Mouse (Mus musculus): Measurements from ENCODE around the gene Sfmbt1. TPM values are rescaled to one million over a fixed set of nuclear protein-coding genes. Genes with fewer than 3 reads are reported as not detected.

Gene Sfmbt1
- polyA plus RNA-seq, 1 experiment: 8.2 TPM

GRCm38 (mm10) chr14:30743891-30744290, 29.2 kb downstream of the Sfmbt1 start:
- Histone ChIP-seq H3K4me3 (ENCODE audit: insufficient read depth, low read depth, low read length) (no peak overlapping the region), H3K27ac (replicated peaks; ENCODE audit: low read depth, low read length) (no peak overlapping the region), H3K4me1 (ENCODE audit: control insufficient read depth, insufficient read depth, insufficient read length, low read length) (peaks cover 3% of the 10 kb centered on the region; the same call in 1 of the 2 replicates)

- no peak overlapping the region for H3K4me3 ChIP-seq (ENCODE audit: insufficient read depth, low read depth, low read length)
- H3K27ac ChIP-seq (replicated peaks; ENCODE audit: low read depth, low read length): no peak overlapping the region
- H3K4me1 ChIP-seq (ENCODE audit: control insufficient read depth, insufficient read depth, insufficient read length, low read length): no peaks in the 10 kb centered on the region
Observed at GRCm38 (mm10) chr14:30746160-30746559, 31.5 kb downstream of the Sfmbt1 start.

GRCm38 (mm10) chr14:30757239-30757638, 42.6 kb downstream of the Sfmbt1 start:
- H3K4me1 ChIP-seq (ENCODE audit: control insufficient read depth, insufficient read depth, insufficient read length, low read length): peaks cover 4% of the 10 kb centered on the region; the same call in 1 of the 2 replicates
- no peak overlapping the region for H3K4me3 ChIP-seq (ENCODE audit: insufficient read depth, low read depth, low read length)
- no peak overlapping the region for H3K27ac ChIP-seq (replicated peaks; ENCODE audit: low read depth, low read length)

GRCm38 (mm10) chr14:30761211-30761610, 46.6 kb downstream of the Sfmbt1 start:
- Histone ChIP-seq H3K4me1 (ENCODE audit: control insufficient read depth, insufficient read depth, insufficient read length, low read length) (peaks cover 4% of the 10 kb centered on the region), H3K4me3 (ENCODE audit: insufficient read depth, low read depth, low read length) (no peak overlapping the region), H3K27ac (replicated peaks; ENCODE audit: low read depth, low read length) (no peak overlapping the region)

- Histone ChIP-seq H3K27ac (replicated peaks; ENCODE audit: low read depth, low read length) (no peak overlapping the region), H3K4me3 (ENCODE audit: insufficient read depth, low read depth, low read length) (no peak overlapping the region), H3K4me1 (ENCODE audit: control insufficient read depth, insufficient read depth, insufficient read length, low read length) (peaks cover 4% of the 10 kb centered on the region)
Observed at GRCm38 (mm10) chr14:30762131-30762903, 47.7 kb downstream of the Sfmbt1 start.

- 0 out of 2 replicates have a peak overlapping the region, but pooled peaks have one; percentile 17 for H3K27ac ChIP-seq (replicated peaks; ENCODE audit: low read depth, low read length)
- H3K4me1 ChIP-seq (ENCODE audit: control insufficient read depth, insufficient read depth, insufficient read length, low read length): peaks cover 4% of the 10 kb centered on the region
- H3K4me3 ChIP-seq (ENCODE audit: insufficient read depth, low read depth, low read length): no peak overlapping the region
Observed at GRCm38 (mm10) chr14:30762904-30763568, 48.4 kb downstream of the Sfmbt1 start.

GRCm38 (mm10) chr14:30784614-30785013, 70.0 kb downstream of the Sfmbt1 start:
- no peak overlapping the region for H3K4me3 ChIP-seq (ENCODE audit: insufficient read depth, low read depth, low read length)
- no peak overlapping the region for H3K27ac ChIP-seq (replicated peaks; ENCODE audit: low read depth, low read length)
- H3K4me1 ChIP-seq (ENCODE audit: control insufficient read depth, insufficient read depth, insufficient read length, low read length): no peaks in the 10 kb centered on the region; the same call in 1 of the 2 replicates

- Histone ChIP-seq H3K4me1 (ENCODE audit: control insufficient read depth, insufficient read depth, insufficient read length, low read length) (peaks cover 4% of the 10 kb centered on the region; the same call in 1 of the 2 replicates), H3K27ac (replicated peaks; ENCODE audit: low read depth, low read length) (no peak overlapping the region), H3K4me3 (ENCODE audit: insufficient read depth, low read depth, low read length) (no peak overlapping the region)
Observed at GRCm38 (mm10) chr14:30789471-30789870, 74.8 kb downstream of the Sfmbt1 start.

GRCm38 (mm10) chr14:30792871-30793270, 78.2 kb downstream of the Sfmbt1 start:
- Histone ChIP-seq H3K4me3 (ENCODE audit: insufficient read depth, low read depth, low read length) (no peak overlapping the region), H3K27ac (replicated peaks; ENCODE audit: low read depth, low read length) (no peak overlapping the region), H3K4me1 (ENCODE audit: control insufficient read depth, insufficient read depth, insufficient read length, low read length) (peaks cover 4% of the 10 kb centered on the region; the same call in 1 of the 2 replicates)

- no peak overlapping the region for H3K4me3 ChIP-seq (ENCODE audit: insufficient read depth, low read depth, low read length)
- no peak overlapping the region for H3K27ac ChIP-seq (replicated peaks; ENCODE audit: low read depth, low read length)
- no peaks in the 10 kb centered on the region for H3K4me1 ChIP-seq (ENCODE audit: control insufficient read depth, insufficient read depth, insufficient read length, low read length)
Observed at GRCm38 (mm10) chr14:30801756-30802155, 87.1 kb downstream of the Sfmbt1 start.

- no peak overlapping the region for H3K4me3 ChIP-seq (ENCODE audit: insufficient read depth, low read depth, low read length)
- H3K4me1 ChIP-seq (ENCODE audit: control insufficient read depth, insufficient read depth, insufficient read length, low read length): peaks cover 5% of the 10 kb centered on the region; the same call in 1 of the 2 replicates
- H3K27ac ChIP-seq (replicated peaks; ENCODE audit: low read depth, low read length): peak overlapping the region; percentile 100
Observed at GRCm38 (mm10) chr14:30821136-30821535, 106.5 kb downstream of the Sfmbt1 start.

GRCm38 (mm10) chr14:30824456-30824995, 109.9 kb downstream of the Sfmbt1 start:
- Histone ChIP-seq H3K27ac (replicated peaks; ENCODE audit: low read depth, low read length) (no peak overlapping the region), H3K4me3 (ENCODE audit: insufficient read depth, low read depth, low read length) (no peak overlapping the region), H3K4me1 (ENCODE audit: control insufficient read depth, insufficient read depth, insufficient read length, low read length) (peaks cover 23% of the 10 kb centered on the region)

- Histone ChIP-seq H3K4me3 (ENCODE audit: insufficient read depth, low read depth, low read length) (peak overlapping the region; percentile 66; the same call in 1 of the 2 replicates), H3K27ac (replicated peaks; ENCODE audit: low read depth, low read length) (no peak overlapping the region), H3K4me1 (ENCODE audit: control insufficient read depth, insufficient read depth, insufficient read length, low read length) (peaks cover 26% of the 10 kb centered on the region)
Observed at GRCm38 (mm10) chr14:30825021-30825475, 110.4 kb downstream of the Sfmbt1 start.

GRCm38 (mm10) chr14:30825476-30826131, 111.0 kb downstream of the Sfmbt1 start, which contains the start of gene Tmem110:
TSS of gene Tmem110 (plus strand) at chr14:30825590.
- Histone ChIP-seq H3K4me1 (ENCODE audit: control insufficient read depth, insufficient read depth, insufficient read length, low read length) (peaks cover 27% of the 10 kb centered on the region), H3K4me3 (ENCODE audit: insufficient read depth, low read depth, low read length) (peak within 1 kb of the TSS; percentile 66), H3K27ac (replicated peaks; ENCODE audit: low read depth, low read length) (peak within 1 kb of the TSS; percentile 77)
